Mouse (Mus musculus): ENCODE measurements around the gene Sall4. TPM values are rescaled to one million over a fixed set of nuclear protein-coding genes. Genes with fewer than 3 reads are reported as not detected.

Gene Sall4
- total and polyA plus RNA-seq, 3 experiments: not detected

DNA sequence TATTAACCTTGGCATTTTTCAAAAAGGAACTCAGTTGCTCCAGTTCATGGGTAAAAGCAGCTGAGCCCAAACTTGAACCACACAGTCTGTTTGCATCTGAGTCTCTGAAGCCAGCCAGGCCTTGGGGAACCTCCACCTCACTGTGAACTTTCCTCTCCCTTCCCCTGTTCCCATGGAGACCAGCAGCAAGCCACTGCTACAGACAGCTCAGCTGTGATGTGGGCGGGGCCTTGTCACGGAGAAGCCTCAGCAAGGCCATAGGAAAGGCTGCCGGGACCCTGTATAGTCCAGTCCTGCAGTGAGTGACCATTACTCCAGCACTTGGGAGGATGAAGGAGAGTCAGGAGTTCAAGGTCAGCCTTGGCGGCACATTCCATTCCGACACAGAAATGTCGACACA is 41.7 kb downstream of the Sall4 start:
- no peaks in the 10 kb centered on the region for H3K36me3 ChIP-seq (ENCODE audit: control insufficient read depth in 1 of 2, insufficient read depth in 2 of 2, low read length in 2 of 2)
- no peaks in the 10 kb centered on the region for H3K9me3 ChIP-seq (replicated peaks; ENCODE audit: insufficient read depth, low read length)
- DNase-seq (ENCODE audit: low read depth, low spot score): no peak
- no peaks in the 10 kb centered on the region for H3K27me3 ChIP-seq (ENCODE audit: control insufficient read depth in 1 of 2, insufficient read depth in 2 of 2, low read length in 2 of 2)
- TF ChIP-seq RCOR1 (IDR thresholded peaks at IDR 0.05; ENCODE audit: low read depth, low read length) (no peak), MYC (IDR thresholded peaks at IDR 0.05; ENCODE audit: low read depth, low read length) (no peak), JUND (IDR thresholded peaks at IDR 0.05; ENCODE audit: low read depth, low read length) (no peak), ETS1 (IDR thresholded peaks at IDR 0.05; ENCODE audit: low read depth, low read length) (no peak)
- no peak overlapping the region for H3K4me3 ChIP-seq (ENCODE audit: control insufficient read depth in 1 of 2, insufficient read depth in 1 of 2, low read depth in 2 of 2, low read length in 2 of 2)
- no peaks in the 10 kb centered on the region for H3K4me1 ChIP-seq (ENCODE audit: control insufficient read depth in 1 of 2, insufficient read depth in 2 of 2, low read length in 2 of 2)
- H3K27ac ChIP-seq (ENCODE audit: control insufficient read depth, low read depth, low read length): no peak overlapping the region
- no peaks in the 10 kb centered on the region for H3K79me2 ChIP-seq (ENCODE audit: control insufficient read depth, insufficient read depth, low read length, poor library complexity)
- H3K9ac ChIP-seq (ENCODE audit: control insufficient read depth, low read depth, low read length, poor library complexity, severe bottlenecking): no peak overlapping the region

DNA sequence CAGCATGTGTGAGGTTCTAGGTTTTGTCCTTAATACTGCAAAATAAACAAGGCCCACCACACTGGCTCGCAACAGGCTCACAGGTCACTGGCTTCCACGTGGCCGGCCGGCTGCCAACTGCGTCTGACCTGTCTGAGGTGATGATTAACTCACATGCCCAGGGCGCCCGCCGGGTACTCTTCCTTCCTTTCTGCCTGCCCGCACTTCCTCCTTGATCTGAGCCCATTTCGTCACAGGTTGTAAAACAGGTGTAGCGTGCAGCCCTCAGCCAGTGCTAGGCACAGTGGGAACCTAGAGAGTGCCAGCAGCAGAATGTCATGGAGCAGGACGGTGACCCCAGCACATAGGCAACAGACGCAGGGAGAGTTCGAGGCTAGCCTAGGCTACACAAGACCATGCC is 46.4 kb downstream of the Sall4 start:
- Histone ChIP-seq H3K9ac (ENCODE audit: control insufficient read depth, low read depth, low read length, poor library complexity, severe bottlenecking) (no peak overlapping the region), H3K4me3 (ENCODE audit: control insufficient read depth in 1 of 2, insufficient read depth in 1 of 2, low read depth in 2 of 2, low read length in 2 of 2) (no peak overlapping the region), H3K79me2 (ENCODE audit: control insufficient read depth, insufficient read depth, low read length, poor library complexity) (no peaks in the 10 kb centered on the region), H3K27ac (ENCODE audit: control insufficient read depth, low read depth, low read length) (no peak overlapping the region), H3K9me3 (replicated peaks; ENCODE audit: insufficient read depth, low read length) (no peaks in the 10 kb centered on the region), H3K4me1 (ENCODE audit: control insufficient read depth in 1 of 2, insufficient read depth in 2 of 2, low read length in 2 of 2) (no peaks in the 10 kb centered on the region), H3K27me3 (ENCODE audit: control insufficient read depth in 1 of 2, insufficient read depth in 2 of 2, low read length in 2 of 2) (no peaks in the 10 kb centered on the region), H3K36me3 (ENCODE audit: control insufficient read depth in 1 of 2, insufficient read depth in 2 of 2, low read length in 2 of 2) (no peaks in the 10 kb centered on the region)
- no peak for DNase-seq (ENCODE audit: low read depth, low spot score)
- TF ChIP-seq USF2 (IDR thresholded peaks at IDR 0.05; ENCODE audit: borderline replicate concordance in 1 of 2, insufficient read depth in 1 of 2, low read depth in 1 of 2, low read length in 2 of 2) (no peak), ELF1 (IDR thresholded peaks at IDR 0.05; ENCODE audit: low read depth, low read length) (no peak), HCFC1 (IDR thresholded peaks at IDR 0.05; ENCODE audit: low read depth, low read length) (no peak), UBTF (IDR thresholded peaks at IDR 0.05; ENCODE audit: borderline replicate concordance, insufficient read depth, low read depth, low read length) (no peak), NELFE (IDR thresholded peaks at IDR 0.05; ENCODE audit: low read depth, low read length) (no peak), ZC3H11A (IDR thresholded peaks at IDR 0.05; ENCODE audit: low read depth, low read length) (no peak), MAX (IDR thresholded peaks at IDR 0.05; ENCODE audit: low read length) (no peak), SMC3 (IDR thresholded peaks at IDR 0.05; ENCODE audit: low read depth, low read length) (no peak), JUND (IDR thresholded peaks at IDR 0.05; ENCODE audit: low read depth, low read length) (no peak)

DNA sequence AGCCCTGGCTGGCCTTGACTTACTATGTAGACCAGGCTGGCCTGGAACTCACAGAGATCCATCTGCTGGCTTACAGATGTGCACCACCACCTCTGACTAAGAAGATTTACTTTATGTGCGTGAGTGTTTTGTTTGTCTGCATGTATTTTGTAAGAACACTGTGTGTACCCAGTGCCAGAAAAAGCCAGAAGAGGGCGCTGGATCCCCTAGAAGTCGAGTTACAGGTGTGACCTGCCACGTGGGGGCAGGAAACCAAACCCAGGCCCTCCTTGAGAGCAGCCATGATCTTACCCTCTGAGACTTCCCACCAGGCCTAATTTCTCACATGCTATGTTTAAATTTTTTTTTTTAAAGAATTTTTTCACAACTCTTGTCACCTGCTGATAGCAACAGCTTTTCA is 48.0 kb downstream of the Sall4 start:
- Histone ChIP-seq H3K4me1 (ENCODE audit: control insufficient read depth in 1 of 2, insufficient read depth in 2 of 2, low read length in 2 of 2) (no peaks in the 10 kb centered on the region), H3K27me3 (ENCODE audit: control insufficient read depth in 1 of 2, insufficient read depth in 2 of 2, low read length in 2 of 2) (no peaks in the 10 kb centered on the region), H3K9ac (ENCODE audit: control insufficient read depth, low read depth, low read length, poor library complexity, severe bottlenecking) (no peak overlapping the region), H3K4me3 (ENCODE audit: control insufficient read depth in 1 of 2, insufficient read depth in 1 of 2, low read depth in 2 of 2, low read length in 2 of 2) (no peak overlapping the region), H3K27ac (ENCODE audit: control insufficient read depth, low read depth, low read length) (no peak overlapping the region), H3K36me3 (ENCODE audit: control insufficient read depth in 1 of 2, insufficient read depth in 2 of 2, low read length in 2 of 2) (no peaks in the 10 kb centered on the region), H3K9me3 (replicated peaks; ENCODE audit: insufficient read depth, low read length) (no peaks in the 10 kb centered on the region), H3K79me2 (ENCODE audit: control insufficient read depth, insufficient read depth, low read length, poor library complexity) (no peaks in the 10 kb centered on the region)
- DNase-seq (ENCODE audit: low read depth, low spot score): no peak
- TF ChIP-seq POLR2AphosphoS5 (IDR thresholded peaks at IDR 0.05; ENCODE audit: borderline replicate concordance, low read depth, low read length): no peak

All from MEL (cell line).